Mouse (Mus musculus) activated CD4-positive, CD25-positive, alpha-beta regulatory T cell, adult 4 months (primary cell): Measurements from ENCODE around the gene Slc16a6. TPM values are rescaled to one million over a fixed set of nuclear protein-coding genes. Genes with fewer than 3 reads are reported as not detected.

Experiments
- ATAC-seq: one replicate; pipeline ENCODE4 v1.8.0; 2017
- polyA plus RNA-seq, 2 experiments: library from polyadenylated mRNA; unstranded; fragments of 100-300 nt; shearing (Covaris generic); gene quantifications; one replicate each; pipeline ENCODE4 v1.2.1; 2017

Slc16a6 gene
- polyA plus RNA-seq, 2 experiments from 2014 or later = 21.1 to 24.9 TPM

DNA sequence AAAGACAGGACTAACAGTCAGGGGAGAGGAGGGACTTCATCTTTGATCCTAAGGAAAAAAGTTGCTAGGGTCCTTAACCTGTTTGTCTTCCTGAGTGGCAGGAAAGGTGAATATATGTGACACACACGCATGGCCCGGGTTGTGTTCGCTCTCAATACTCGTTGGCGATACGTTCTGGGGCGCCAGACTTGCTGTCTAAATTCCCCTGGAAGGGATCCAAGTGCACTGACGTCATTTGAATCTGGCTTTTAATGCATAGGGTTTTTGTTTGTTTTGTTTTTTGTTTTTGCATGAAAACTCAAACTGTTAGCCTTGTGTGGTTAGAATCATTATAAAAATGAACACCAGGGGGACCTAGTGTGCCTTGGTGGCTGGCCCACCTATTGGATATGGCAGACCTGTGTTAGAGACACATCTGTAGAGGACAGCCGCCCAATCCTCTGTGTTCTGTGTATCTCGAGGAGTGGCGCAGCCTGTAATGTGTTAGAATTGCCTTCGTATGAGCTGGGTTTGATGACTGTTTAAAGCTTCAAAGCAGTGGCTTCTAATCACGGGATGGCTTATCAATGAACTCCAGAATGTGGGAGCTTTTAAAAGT lies 27.9 kb downstream of the Slc16a6 start:
- peak; percentile 41 for ATAC-seq

DNA sequence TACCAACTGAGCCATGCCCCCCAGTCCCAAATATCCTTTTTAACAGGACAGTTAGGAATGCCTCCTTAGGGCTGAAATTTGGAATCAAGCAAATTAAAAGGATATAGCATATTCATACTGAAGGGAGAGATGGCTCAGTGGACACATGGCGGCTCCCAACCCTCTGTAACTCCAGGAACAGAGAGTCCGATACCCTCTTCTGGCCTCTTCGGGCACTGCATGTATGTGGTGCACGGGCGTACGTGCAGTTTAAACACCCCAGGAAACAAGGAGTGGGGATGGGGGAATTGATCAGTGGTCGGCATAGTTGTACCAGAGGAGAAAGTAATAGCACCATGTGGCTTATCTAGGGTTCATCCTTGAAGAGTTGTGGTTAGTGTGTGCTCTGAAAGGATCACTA lies 28.8 kb downstream of the Slc16a6 start:
- ATAC-seq = no peak

DNA sequence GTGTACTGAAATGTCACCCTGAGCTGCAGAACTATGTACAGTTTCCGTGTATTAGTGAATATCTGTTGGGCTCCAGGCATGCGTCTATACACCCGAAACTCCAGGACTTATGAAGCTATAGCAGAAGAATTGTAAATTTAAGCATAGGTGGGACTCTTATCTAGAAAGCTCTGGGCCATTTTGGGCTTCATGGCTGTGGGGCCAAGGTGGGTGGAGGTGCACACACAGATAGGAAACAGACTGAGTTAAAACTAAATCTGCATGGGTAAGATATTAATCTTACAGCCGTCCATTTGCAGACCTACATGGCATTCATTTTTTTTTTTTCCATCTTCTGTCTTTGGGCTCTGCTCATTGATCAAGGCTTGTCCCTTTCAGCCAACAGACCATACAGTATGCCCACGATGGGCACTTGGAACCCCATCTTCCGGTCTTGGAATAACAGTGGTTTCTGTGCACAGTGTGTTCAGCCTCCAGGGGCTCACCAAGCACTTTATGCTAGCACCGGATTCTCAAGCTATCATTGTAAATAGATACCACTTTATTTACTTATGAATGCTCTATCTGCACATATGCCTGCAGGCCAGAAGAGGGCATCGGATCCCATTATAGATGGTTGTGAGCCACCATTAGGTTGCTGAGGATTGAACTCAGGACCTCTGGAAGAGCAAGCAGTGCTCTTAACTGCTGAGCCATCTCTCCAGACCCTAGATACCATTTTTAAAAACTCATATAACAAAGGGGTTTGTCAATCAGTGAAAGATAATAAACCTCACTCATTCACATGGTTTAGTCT lies 29.7 kb downstream of the Slc16a6 start:
- ATAC-seq = no peak

DNA sequence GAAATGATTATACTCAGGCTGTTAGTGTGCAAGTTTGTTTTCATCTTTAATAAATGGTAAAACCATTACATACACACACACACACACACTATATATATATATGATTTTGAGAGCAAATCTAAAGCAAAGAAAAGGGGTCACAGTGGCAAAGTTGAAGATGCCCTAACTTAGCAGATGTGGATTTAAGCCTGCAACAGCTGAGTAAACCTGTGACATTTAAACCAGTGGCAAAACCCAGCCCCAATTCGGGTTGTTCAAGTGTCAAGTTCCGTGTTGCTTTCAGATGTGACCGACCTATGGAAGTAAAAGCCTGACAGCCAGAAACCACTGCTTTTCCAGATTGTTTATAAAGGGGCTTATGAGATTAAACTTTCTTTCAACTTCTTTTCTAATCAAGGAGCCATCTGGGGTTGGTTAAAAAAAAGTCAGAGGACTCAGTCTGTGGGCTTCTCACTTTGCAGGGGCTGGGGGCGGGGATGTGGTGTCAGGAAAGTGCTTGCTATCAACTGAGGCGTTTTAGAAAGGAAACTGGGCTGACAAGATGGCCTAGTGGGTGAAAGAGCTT lies 31.1 kb downstream of the Slc16a6 start:
- ATAC-seq = no peak

DNA sequence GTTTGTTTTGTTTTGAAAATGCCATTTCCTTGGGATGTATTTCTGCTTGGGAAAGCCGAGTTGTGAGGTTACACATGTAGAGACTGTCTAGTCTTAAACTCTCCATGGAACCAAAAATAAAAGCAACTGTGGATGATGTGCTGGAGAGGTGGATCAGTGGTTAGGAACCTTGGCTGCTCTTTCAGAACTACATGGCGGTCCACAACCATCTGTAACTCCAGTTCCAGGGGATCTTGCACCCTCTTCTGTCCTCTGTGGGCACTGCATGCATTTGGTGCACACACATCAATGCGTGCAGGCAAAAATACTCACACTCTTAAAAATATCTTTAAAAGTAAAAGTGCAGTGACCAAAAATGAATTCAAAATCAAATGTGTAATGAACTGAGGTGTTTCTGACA lies 32.3 kb downstream of the Slc16a6 start:
- ATAC-seq = peak; percentile 48

DNA sequence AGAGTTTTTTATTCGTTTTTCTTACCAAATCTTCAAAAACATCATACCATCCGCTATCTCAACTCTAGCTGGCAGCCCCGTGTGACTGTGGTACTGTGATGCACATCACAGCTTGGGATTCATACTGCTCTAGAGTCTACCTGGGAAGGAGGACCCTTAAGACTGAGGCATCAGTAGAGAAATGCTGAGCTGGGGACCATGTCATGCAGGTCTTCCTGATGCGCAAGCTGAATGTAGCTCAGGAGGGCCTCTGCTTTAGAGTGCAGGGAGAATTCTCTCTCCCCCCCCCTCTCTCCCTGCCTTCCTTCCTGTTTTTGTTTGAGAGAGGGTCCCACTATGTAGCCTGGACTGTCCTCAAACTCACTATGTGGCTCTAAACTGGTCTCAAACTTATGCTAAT lies 32.8 kb downstream of the Slc16a6 start:
- no peak for ATAC-seq

DNA sequence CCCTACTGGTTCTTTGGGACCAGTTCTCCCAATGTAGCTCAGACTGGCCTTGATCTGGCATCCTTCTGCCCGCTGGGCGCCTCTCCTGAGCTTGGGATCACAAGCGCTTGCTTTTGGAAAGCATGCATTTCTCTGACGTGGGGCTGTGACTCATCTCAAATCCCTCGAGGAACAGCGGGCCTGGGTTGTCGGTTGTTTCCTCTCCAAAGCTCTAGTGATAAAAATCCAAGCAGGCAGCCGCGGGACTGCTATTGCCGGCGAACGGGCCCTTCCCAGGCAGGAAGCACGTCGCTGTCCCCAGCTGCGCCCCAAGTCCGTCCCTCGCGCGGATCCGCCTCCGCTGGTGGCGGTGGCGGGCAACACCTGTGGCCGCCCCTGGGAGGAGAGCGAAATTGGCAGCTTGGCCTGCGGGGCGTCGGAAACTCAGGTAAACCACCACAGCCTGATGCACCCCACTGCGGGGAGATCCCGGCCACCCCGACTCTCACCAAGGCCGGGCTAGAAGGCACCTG lies 33.5 kb downstream of the Slc16a6 start:
- ATAC-seq = peak; percentile 84

DNA sequence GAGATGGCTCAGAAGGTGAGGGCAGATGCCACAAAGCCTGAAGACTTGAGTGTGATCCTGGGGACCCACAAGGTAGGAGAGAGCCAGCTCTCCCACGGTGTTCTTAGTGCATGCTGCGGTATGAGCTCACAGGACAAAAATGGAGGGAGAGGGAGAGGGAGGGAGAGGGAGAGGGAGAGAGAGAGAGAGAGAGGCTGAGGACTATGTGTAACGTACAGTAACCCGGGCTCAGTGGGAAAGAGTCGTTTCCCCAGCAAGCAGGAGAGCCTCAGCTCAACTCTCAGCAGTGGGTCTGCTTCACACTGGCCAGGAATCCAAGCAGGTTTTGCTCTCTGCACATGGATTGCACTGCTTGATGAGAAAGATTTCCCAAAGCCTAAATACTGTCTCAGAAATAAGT lies 34.2 kb downstream of the Slc16a6 start:
- ATAC-seq = no peak

DNA sequence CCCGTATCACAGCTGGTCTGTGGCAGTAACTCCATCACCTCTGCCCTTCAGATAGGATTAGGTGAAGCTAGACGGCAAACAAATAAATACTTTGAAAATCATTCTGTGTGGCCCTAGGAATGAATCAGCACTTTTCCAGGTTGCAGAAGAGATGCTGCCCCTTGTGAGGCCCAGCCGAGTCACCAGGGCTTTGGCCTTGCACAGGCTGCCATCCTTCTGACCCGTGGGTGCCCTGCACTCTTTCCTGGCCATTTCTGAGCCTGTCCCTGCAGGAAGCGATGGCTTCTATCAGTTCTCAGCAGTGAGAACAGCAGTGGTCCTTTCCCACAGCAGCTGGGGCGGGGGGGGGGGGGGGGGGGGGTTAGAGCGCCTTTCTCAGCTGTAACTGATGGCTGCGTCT lies 36.5 kb downstream of the Slc16a6 start:
- ATAC-seq = no peak

DNA sequence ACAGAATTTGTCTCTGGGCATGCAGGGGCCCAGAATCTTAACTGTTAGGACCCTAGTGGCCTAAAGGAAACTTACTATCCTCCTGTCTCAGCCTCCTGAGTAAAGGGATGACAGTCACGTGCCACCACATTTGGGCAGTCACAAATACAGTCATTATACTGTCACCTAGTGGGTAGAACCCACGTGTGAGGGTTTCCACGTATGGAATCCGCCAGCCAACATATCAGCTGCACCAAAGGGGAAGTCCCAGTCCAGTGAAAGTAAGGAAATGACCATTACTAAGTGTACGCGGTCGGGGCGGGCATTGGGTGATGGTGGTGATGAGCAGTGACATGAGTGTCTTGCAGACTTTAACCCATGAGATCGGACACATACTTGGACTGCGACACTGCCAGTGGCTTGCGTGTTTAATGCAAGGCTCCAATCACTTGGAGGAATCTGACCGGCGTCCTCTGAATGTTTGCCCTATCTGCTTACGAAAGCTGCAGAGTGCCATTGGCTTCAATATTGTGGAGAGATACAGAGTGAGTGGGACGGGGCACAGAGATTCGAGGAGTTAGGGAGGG lies 39.1 kb downstream of the Slc16a6 start:
- peak; percentile 10 for ATAC-seq

DNA sequence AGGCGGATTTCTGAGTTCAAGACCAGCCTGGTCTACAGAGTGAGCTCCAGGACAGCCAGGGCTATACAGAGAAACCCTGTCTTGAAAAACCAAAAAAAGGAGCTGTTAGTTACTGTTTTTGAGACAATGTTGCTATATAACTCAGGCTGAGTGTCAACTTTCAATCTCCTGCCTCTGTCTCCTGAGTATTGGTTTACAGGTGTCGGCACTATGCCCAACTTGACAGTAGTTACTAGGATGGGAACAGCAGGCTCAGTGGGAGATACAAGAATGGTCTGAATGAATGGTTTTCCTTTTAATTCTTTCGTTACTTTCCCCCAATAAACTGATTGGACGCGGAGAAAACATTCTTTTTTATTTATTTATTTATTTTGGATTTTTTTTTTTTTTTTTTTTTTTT lies 46.0 kb downstream of the Slc16a6 start:
- no peak for ATAC-seq

DNA sequence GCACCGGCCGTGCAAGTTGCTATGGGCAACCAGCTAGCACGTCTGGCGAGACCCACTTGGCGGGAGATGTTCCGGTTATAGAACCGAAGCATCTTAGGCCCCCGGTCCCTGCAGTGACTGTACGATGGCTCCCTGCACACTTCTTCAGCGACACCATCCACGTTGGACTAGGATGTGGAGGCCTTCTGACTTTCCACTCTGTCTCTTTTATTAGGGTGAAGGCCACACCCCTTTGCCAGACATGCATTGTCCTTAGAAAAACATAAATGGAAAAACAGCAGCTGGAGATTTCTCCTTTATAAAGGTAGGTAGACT lies 47.2 kb downstream of the Slc16a6 start:
- ATAC-seq = no peak

DNA sequence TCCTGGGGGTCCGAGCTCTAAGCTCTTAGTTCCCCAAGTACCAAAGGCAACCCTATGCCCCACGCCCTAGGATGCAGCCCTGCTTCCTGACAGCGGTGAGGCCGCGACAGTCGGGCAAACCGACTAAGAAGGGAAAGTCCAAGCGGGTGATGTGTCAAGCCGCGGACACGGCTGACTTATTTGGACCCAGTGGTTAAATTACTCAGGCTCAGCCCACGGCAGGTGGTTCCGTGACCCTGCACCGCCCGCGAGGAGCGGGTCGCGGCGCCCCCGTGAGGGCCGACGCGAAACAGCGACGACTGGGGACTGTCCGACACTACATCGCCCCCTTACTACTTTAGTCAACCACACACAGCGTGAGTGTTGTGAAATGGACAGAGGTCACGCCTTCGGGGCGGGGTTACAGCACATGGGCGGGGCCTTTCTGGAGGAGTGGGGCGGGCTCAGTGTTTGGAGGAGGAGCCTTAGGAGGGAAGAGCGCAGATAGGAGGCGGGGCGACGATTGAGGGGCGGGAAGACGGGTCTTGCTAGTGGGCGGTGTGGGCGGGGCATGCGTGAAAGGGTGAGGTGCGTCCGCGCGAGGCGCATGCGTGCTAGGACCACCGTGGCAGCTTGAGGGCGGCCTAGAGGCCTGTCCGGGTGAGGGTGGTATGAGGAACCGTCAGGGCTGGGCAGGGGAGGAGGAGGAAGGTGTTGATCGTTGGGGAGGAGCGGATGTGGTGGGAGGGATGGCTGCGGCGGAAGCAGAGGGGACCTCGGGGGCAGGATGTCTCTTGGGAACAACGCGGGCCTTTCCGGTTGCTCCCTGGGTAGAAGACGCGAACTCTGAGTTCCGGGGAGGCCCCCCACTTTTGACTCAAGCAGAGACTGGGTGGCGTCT lies 47.8 kb downstream of the Slc16a6 start, which contains the start of gene Amz2:
Gene Amz2 (plus strand): TSS at position 555 of the 880 bp plus-strand sequence.
- ATAC-seq = peak; percentile 85

DNA sequence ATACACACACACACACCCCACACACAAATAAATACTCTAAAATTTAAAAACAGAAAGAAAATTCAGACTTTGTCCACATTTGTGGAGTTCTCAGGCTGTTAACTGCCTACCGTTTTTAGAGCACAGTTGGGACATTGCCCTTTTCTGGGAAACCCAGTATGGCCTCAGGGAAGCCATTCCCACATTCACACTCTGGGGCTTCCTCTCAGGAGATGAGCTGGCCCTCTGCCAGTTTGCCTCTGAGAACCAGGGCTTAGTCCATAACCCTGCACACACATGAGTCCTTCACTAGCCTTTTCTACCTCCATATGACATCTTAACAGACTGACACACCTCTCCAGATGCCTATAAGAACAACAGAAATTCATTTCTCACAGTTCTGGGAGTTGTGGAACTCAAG lies 50.1 kb downstream of the Slc16a6 start:
- ATAC-seq = no peak

DNA sequence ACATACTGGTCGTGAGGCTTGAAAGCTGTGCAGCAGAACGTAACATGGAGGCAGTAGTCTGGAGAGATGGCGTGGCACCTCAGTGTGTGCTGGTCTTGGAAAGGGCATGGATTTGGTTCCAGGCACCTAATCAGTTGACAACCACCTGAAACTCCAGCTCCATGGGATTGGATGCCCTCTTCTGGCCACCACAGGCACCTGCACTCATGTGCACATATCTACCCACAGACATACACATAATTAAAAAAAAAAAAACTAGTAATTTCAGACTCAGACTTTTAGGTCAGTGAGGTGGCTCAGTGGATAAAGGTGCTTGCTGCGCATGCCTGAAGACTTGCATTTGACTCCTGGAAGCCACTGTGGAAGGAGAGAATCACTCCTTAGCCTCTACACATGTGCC lies 51.1 kb downstream of the Slc16a6 start:
- ATAC-seq = no peak

DNA sequence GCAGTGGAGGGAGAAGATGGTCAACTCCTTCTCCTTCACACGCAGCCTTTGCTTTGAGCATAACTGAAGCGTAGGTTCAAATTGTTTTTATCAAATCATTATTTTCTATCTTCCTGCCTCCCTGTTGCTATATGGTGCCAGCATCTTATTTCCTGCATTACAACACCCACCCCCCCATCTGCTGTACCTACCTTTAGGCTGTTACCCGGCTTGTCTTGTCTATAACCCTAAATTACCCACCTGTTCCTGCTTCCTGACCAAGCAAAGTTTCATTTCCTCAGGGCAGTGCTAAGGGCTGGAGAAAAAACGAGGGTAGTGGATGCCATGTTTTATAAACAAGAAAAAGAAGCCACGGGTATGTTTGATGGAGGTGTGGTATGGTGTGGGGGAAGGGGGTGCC lies 52.2 kb downstream of the Slc16a6 start:
- no peak for ATAC-seq

DNA sequence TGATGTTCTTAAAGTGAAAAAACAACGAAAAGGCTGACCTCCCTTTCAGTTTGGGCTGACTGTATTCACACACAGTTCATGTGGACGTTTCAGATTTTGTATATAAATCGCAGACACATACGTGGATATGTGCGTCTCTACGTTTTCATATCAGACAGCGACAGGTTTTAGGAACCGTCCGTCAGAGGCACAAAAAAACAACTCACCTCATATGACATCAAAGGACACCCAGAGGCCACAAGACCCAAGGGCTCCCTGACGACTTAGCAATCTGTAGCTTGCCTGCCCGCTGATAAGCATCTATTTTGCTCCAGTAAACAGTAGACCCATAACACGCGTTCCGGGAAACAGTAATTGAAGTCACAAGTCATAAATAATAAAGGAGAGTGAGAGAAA lies 52.8 kb downstream of the Slc16a6 start:
- peak; percentile 41 for ATAC-seq

DNA sequence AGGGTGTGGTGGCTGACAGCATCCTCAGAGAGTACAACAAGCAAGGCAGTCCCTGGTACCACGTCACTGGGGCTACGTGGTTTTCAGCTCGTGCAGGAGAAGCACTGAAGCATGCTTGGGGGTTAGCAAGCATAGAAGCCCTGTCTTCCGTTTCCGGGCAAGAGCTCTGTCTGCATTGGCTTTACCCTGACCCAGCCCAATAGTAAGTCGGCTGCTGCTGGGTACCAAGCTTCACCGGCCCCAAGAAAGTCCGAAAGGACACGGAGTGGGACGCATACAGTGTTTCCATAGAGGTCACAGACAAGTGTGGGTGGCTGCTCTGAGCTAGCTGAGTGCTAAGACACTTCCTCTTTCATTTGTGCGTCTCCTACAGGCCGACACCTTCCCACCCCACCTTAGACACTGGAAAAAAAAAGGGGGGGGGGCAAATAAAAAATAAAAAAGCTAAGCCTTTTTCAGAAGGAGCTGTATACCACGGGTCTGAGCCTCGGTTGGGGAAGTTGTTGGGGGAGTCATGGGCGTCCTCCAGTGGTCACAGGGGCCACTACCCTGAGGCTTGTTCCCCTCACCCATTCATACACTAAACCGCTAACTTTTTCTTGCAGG lies 53.3 kb downstream of the Slc16a6 start:
- ATAC-seq = peak; percentile 85

DNA sequence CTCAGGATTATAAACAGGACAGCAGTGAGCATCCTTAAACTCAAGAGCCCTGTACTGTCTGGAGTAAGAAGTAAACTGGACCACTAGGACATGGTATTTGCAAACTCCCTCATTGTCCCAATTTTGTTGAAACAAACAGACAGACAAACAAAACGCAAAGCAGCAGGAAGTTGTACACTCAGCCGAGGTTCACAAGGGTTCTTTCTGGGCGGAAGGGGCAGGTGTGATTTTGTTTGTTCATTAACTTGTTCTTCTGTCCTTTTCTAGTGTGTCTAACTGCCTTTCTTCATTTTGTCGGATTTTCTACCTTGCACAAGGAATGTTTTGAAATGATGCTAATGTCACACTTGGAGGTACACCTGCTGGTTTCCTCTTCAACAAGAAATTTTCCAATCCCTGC lies 53.9 kb downstream of the Slc16a6 start:
- ATAC-seq = peak; percentile 20

DNA sequence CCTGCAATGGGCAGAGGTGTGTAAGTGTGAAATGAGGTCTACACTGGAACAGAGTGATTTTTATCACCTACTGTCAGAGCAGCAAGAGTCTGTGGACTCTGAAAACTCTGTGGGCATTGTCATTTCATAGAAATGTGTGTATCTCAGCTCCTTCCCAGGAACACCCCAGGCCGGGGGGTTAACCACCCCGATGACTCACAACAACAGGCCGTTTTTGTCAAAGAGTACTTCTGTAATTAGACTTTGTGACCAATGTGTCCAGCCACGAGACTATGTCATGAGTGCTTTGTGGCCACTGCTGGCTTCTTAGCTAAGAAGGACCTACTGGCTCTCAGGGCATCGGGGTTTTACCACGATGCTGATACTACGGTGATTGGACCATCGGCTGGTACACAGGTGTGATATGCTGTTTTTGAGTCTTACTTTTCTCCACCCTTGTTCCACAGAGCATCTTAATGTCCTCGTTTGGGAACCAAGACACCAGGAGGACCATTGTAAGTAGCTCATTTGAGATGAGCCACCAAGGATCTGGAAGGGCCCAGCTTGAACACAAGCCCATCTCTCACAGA lies 55.8 kb downstream of the Slc16a6 start:
- no peak for ATAC-seq

DNA sequence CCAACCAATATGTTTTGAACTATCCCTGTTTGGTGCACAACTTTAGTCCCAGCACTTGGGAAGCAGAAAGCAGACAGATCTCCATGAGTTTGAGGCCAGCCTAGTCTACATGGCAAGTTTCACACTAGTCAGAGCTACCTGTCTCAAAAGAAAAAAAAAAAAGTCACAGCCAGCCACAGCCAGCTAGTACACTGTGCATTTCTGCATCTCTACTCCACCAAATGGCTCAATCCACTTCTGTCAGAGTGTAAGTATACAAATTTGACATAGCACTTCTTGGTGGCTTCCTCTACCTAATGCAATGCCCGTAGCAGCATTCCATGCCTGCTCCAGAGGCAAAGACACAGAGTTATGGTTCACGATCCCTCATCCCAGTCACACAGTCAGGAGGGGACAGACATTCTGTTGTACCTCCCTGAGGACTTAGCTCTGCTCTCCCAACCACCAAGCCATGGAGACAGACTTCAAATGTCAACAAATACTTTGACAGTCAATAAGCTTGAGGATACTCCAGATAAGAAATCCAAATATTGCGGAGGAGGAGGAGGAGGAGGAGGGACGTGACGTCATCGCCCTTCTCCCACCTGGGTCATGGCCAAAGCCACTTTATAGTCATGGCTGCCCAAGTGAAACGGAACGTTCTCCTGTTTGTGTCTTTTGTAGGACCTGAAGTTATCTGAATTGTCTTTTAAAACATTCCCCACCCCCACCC lies 56.5 kb downstream of the Slc16a6 start:
- ATAC-seq = no peak
